Mouse (Mus musculus): ENCODE measurements around the gene Spon1. TPM values are rescaled to one million over a fixed set of nuclear protein-coding genes. Genes with fewer than 3 reads are reported as not detected.

Spon1 gene
- polyA plus RNA-seq, 1 experiment from 2014 or later = 22.7 TPM

- no peak for ATAC-seq (ENCODE audit: insufficient number of reproducible peaks, insufficient read depth, low FRiP score, low TSS enrichment)
- H3K4me2 ChIP-seq (replicated peaks) = no peak overlapping the region
- no peaks in the 10 kb centered on the region for H3K36me3 ChIP-seq
- H3K9me3 ChIP-seq = no peaks in the 10 kb centered on the region
- H3K9ac ChIP-seq = no peak overlapping the region
- WGBS = 86% methylated on average over 6 of the region's 6 CpGs
- H3K4me1 ChIP-seq = no peaks in the 10 kb centered on the region
- no peak overlapping the region for H3K27ac ChIP-seq
- H3K27me3 ChIP-seq = no peaks in the 10 kb centered on the region
- no peak overlapping the region for H3K4me3 ChIP-seq
Observed at GRCm38 (mm10) chr7:113891491-113891890, 125.7 kb downstream of the Spon1 start.

- no peaks in the 10 kb centered on the region for H3K36me3 ChIP-seq
- ATAC-seq (ENCODE audit: insufficient number of reproducible peaks, insufficient read depth, low FRiP score, low TSS enrichment) = no peak
- 88% methylated on average over 7 of the region's 7 CpGs for WGBS
Observed at GRCm38 (mm10) chr7:113893944-113894662, 128.3 kb downstream of the Spon1 start.

GRCm38 (mm10) chr7:113895266-113895665 is 129.5 kb downstream of the Spon1 start:
- no peaks in the 10 kb centered on the region for H3K36me3 ChIP-seq
- no peak overlapping the region for H3K27ac ChIP-seq
- no peak overlapping the region for H3K4me2 ChIP-seq (replicated peaks)
- no peaks in the 10 kb centered on the region for H3K27me3 ChIP-seq
- no peaks in the 10 kb centered on the region for H3K9me3 ChIP-seq
- H3K4me1 ChIP-seq = no peaks in the 10 kb centered on the region
- H3K9ac ChIP-seq = no peak overlapping the region
- no peak for ATAC-seq (ENCODE audit: insufficient number of reproducible peaks, insufficient read depth, low FRiP score, low TSS enrichment)
- no peak overlapping the region for H3K4me3 ChIP-seq
- 77% methylated on average over 5 of the region's 5 CpGs for WGBS

More at GRCm38 (mm10) chr7:113893944-113894662, 128.3 kb downstream of the Spon1 start:
- Histone ChIP-seq H3K4me2 (replicated peaks) (no peak overlapping the region), H3K9ac (no peak overlapping the region), H3K9me3 (no peaks in the 10 kb centered on the region), H3K4me1 (no peaks in the 10 kb centered on the region), H3K4me3 (no peak overlapping the region), H3K27ac (no peak overlapping the region), H3K27me3 (no peaks in the 10 kb centered on the region)

- Histone ChIP-seq H3K9me3 (no peaks in the 10 kb centered on the region), H3K4me1 (no peaks in the 10 kb centered on the region), H3K27me3 (no peaks in the 10 kb centered on the region), H3K4me3 (no peak overlapping the region), H3K36me3 (no peaks in the 10 kb centered on the region), H3K9ac (no peak overlapping the region), H3K27ac (no peak overlapping the region), H3K4me2 (replicated peaks) (no peak overlapping the region)
- no peak for ATAC-seq (ENCODE audit: insufficient number of reproducible peaks, insufficient read depth, low FRiP score, low TSS enrichment)
Observed at GRCm38 (mm10) chr7:113898388-113898787, 132.6 kb downstream of the Spon1 start.

GRCm38 (mm10) chr7:113901511-113901910 is 135.7 kb downstream of the Spon1 start:
- no peak overlapping the region for H3K27ac ChIP-seq
- 85% methylated on average over 2 of the region's 2 CpGs for WGBS

GRCm38 (mm10) chr7:113901941-113902515 is 136.2 kb downstream of the Spon1 start:
- Histone ChIP-seq H3K9ac (no peak overlapping the region), H3K27me3 (no peaks in the 10 kb centered on the region), H3K9me3 (no peaks in the 10 kb centered on the region), H3K36me3 (no peaks in the 10 kb centered on the region), H3K4me1 (no peaks in the 10 kb centered on the region; the same call in 1 of the 2 replicates), H3K4me3 (no peak overlapping the region), H3K4me2 (replicated peaks) (no peak overlapping the region), H3K27ac (no peak overlapping the region)
- WGBS = 44% methylated on average over 10 of the region's 10 CpGs
- no peak for ATAC-seq (ENCODE audit: insufficient number of reproducible peaks, insufficient read depth, low FRiP score, low TSS enrichment)

More at GRCm38 (mm10) chr7:113901511-113901910, 135.7 kb downstream of the Spon1 start:
- no peak for ATAC-seq (ENCODE audit: insufficient number of reproducible peaks, insufficient read depth, low FRiP score, low TSS enrichment)
- Histone ChIP-seq H3K9me3 (no peaks in the 10 kb centered on the region), H3K4me3 (no peak overlapping the region), H3K4me2 (replicated peaks) (no peak overlapping the region), H3K9ac (no peak overlapping the region), H3K4me1 (no peaks in the 10 kb centered on the region; the same call in 1 of the 2 replicates), H3K27me3 (no peaks in the 10 kb centered on the region), H3K36me3 (no peaks in the 10 kb centered on the region)

GRCm38 (mm10) chr7:113903127-113903827 is 137.5 kb downstream of the Spon1 start:
- Histone ChIP-seq H3K4me1 (no peaks in the 10 kb centered on the region; the same call in 1 of the 2 replicates), H3K27me3 (no peaks in the 10 kb centered on the region), H3K27ac (no peak overlapping the region), H3K9me3 (no peaks in the 10 kb centered on the region), H3K4me2 (replicated peaks) (no peak overlapping the region), H3K4me3 (no peak overlapping the region), H3K9ac (no peak overlapping the region), H3K36me3 (no peaks in the 10 kb centered on the region)
- 86% methylated on average over 3 of the region's 3 CpGs for WGBS
- no peak for ATAC-seq (ENCODE audit: insufficient number of reproducible peaks, insufficient read depth, low FRiP score, low TSS enrichment)

GRCm38 (mm10) chr7:113903939-113904338 is 138.1 kb downstream of the Spon1 start:
- no peaks in the 10 kb centered on the region for H3K36me3 ChIP-seq
- no peak overlapping the region for H3K27ac ChIP-seq
- H3K4me3 ChIP-seq = no peak overlapping the region
- no peaks in the 10 kb centered on the region; the same call in 1 of the 2 replicates for H3K4me1 ChIP-seq
- no peaks in the 10 kb centered on the region for H3K27me3 ChIP-seq
- no peak overlapping the region for H3K9ac ChIP-seq
- H3K4me2 ChIP-seq (replicated peaks) = no peak overlapping the region
- no peak for ATAC-seq (ENCODE audit: insufficient number of reproducible peaks, insufficient read depth, low FRiP score, low TSS enrichment)
- WGBS = 72% methylated on average over 5 of the region's 5 CpGs
- H3K9me3 ChIP-seq = no peaks in the 10 kb centered on the region

GRCm38 (mm10) chr7:113904348-113904895 is 138.6 kb downstream of the Spon1 start:
- Histone ChIP-seq H3K9me3 (no peaks in the 10 kb centered on the region), H3K27ac (no peak overlapping the region), H3K4me1 (peaks cover 2% of the 10 kb centered on the region)

GRCm38 (mm10) chr7:113909161-113909825 is 143.5 kb downstream of the Spon1 start:
- H3K27me3 ChIP-seq = no peaks in the 10 kb centered on the region
- no peaks in the 10 kb centered on the region for H3K36me3 ChIP-seq
- WGBS = 35% methylated on average over 12 of the region's 12 CpGs
- H3K4me2 ChIP-seq (replicated peaks) = no peak overlapping the region
- peaks cover 5% of the 10 kb centered on the region for H3K4me1 ChIP-seq
- H3K27ac ChIP-seq = no peak overlapping the region
- H3K9ac ChIP-seq = no peak overlapping the region
- H3K9me3 ChIP-seq = no peaks in the 10 kb centered on the region
- no peak for ATAC-seq (ENCODE audit: insufficient number of reproducible peaks, insufficient read depth, low FRiP score, low TSS enrichment)
- no peak overlapping the region for H3K4me3 ChIP-seq

More at GRCm38 (mm10) chr7:113904348-113904895, 138.6 kb downstream of the Spon1 start:
- ATAC-seq (ENCODE audit: insufficient number of reproducible peaks, insufficient read depth, low FRiP score, low TSS enrichment) = no peak
- WGBS = 82% methylated on average over 7 of the region's 7 CpGs
- no peaks in the 10 kb centered on the region for H3K27me3 ChIP-seq
- H3K4me2 ChIP-seq (replicated peaks) = no peak overlapping the region
- H3K9ac ChIP-seq = no peak overlapping the region
- H3K36me3 ChIP-seq = no peaks in the 10 kb centered on the region
- no peak overlapping the region for H3K4me3 ChIP-seq

- Histone ChIP-seq H3K4me3 (no peak overlapping the region), H3K27me3 (no peaks in the 10 kb centered on the region), H3K9me3 (no peaks in the 10 kb centered on the region), H3K36me3 (no peaks in the 10 kb centered on the region), H3K4me1 (peaks cover 5% of the 10 kb centered on the region), H3K27ac (no peak overlapping the region), H3K4me2 (replicated peaks) (no peak overlapping the region), H3K9ac (no peak overlapping the region)
- 82% methylated on average over 7 of the region's 7 CpGs for WGBS
- no peak for ATAC-seq (ENCODE audit: insufficient number of reproducible peaks, insufficient read depth, low FRiP score, low TSS enrichment)
Observed at GRCm38 (mm10) chr7:113910856-113911255, 145.1 kb downstream of the Spon1 start.

Data from embryonic facial prominence, embryonic 12.5 days (tissue).